Mouse (Mus musculus): ENCODE results near the gene Barhl1.

Gene Barhl1

DNA sequence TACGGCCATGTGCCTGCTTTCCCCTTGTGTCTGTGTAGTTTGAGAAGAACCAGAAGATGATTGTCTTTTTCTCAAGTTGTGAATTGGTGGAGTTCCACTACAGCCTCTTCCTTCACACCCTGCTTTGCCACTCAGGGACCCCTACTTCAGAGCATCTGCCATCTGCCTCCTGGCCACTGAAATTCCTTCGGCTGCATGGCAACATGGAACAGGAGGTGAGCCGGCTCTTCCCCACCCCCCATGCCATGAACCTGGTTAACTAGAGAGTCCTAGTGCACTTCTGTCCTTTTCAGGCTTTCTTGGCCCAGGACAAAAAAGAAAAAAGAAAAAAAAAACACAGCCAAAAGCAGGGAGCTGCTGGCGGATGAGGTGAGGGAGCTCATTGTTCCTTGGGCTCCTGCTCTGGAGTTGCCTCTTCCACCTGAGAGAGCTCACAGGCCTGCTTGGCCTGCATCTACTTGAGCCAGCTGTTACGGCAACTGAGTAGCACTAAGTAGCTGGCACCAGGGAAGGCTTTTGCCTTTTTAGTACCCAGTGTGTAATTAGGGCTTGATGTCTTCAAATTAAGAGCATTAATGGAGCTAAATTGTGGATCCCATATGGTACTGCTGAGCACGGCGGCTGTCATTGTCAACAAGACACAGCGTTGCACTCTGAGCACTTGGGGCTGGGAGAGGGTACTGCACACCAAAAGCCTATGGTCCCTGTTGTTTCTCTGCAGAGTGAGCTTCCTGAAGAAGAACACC lies 55.6 kb downstream of the Barhl1 start:
- no peak for DNase-seq (ENCODE audit: low spot score)

- DNase-seq (ENCODE audit: low spot score), result no peak
These were observed 57.2 kb downstream of the Barhl1 start for GRCm38 (mm10) chr2:28859303-28859702.

Data from ovary, postnatal 36 days (tissue).